Mouse (Mus musculus): ENCODE measurements around the gene Zeb2.

Gene Zeb2

DNA sequence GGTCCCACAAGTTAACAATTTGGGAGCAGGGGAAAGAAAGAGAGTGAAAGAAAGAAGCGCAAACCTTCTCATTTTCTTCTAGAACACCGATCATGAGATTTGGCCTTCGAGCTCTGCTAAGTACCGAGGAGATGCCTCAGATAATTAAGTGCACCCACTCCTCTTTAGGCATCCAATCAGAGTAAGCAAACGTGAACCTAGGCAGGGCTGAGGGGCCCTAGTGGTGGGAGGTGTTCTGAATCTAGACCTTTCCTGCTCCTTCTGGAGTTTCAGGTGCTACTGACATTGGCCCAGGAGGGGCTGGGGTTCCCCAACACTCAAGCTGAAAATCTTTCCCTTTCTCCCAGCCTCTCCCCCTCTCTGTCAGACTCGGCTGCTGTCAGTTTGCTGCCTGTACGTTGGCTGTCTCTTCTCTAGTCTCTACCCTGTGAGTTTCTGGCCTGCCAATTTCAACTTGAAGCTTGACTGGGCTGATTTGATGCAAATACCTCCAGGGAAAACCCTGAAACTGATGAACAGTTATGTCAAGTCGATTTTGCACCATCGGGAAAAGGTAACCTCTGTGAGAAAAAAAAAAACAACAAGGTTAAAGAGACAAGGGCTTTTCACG lies 20.5 kb downstream of the Zeb2 start:
- no peak for DNase-seq (ENCODE audit: low spot score)

DNA sequence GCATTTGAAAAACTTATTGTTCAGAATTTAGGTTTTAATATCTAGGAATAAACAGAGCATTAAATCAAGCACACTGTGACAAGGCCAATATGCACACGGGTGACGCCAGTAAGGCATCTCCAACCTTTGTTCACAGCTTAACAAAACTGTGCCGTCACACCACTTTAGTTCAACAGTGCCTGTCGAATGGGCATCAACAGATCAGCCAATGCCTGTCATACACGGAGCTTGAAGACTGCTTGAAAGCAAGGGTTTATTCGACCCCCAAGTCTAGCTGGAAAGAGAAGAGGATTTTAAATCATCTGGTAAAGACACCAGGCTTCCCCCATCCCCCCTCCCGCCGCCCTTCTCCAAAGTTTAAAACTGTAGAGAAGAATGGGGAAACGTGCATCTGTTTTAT lies 21.4 kb downstream of the Zeb2 start:
- no peak for DNase-seq (ENCODE audit: low spot score)

DNA sequence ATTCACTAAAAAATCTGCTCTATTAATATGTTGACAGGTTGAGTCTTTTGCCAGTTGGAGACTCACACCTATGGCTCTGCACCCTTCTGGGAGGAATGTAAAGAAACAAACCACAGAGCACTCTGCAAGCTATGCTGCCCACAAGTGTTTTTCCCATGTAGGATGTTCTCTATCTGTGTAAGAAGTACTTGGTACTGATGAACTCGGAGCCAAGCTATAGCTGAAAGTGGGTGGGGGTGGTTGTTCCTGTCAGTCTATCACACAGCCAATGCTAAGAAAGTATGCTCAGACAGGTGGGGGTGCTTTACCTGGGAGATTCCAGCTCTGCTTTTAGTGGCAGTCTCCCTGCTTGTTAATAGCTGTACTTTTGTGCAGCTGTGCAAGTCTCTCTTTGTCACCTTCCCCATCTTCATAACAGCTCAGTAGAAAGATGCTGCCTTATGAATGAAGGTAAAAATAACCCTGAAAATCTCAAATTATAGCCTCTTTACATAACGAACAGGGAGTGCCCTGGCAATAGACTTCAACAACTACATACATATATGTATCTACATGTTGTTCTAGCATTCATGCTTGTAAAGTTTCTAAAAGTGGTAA lies 22.7 kb downstream of the Zeb2 start:
- DNase-seq (ENCODE audit: low spot score): no peak

DNA sequence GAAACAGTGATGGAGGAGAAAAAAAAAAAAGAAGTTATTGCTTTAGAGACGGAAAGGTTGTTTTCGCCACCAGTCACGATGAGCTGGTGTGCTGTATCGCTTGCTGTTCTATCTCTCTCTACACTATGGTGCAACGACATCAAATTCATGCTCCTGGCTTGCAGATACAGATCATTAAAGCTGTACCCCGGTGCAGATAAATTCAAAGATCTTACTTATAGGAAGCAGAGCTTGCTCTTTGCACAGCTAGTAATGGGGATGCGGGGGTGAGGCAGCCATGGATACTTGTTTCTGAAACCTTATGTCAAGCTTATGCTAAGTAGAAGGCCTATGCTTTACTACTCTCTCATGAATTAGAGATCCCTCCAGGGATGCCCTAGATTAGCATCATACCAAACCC lies 23.7 kb downstream of the Zeb2 start:
- DNase-seq (ENCODE audit: low spot score): no peak

DNA sequence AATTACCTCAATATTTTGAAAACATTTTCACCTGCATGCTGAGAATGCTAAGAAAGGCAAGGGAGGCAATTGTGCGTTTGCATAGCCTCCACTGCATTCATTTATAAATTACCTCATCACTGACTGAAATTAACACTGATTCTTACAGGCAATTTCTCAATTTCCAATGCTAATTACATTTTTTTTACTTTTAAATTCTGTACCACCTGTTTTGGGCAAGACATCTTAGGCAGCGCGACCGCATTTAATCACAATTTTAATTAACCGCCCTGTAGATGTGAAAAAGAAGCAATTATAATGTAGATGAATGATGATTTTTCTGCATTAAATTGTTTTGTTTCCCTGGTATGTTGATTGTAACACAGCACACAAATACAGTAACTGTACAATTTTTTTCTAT lies 24.5 kb downstream of the Zeb2 start:
- no peak for DNase-seq (ENCODE audit: low spot score)

DNA sequence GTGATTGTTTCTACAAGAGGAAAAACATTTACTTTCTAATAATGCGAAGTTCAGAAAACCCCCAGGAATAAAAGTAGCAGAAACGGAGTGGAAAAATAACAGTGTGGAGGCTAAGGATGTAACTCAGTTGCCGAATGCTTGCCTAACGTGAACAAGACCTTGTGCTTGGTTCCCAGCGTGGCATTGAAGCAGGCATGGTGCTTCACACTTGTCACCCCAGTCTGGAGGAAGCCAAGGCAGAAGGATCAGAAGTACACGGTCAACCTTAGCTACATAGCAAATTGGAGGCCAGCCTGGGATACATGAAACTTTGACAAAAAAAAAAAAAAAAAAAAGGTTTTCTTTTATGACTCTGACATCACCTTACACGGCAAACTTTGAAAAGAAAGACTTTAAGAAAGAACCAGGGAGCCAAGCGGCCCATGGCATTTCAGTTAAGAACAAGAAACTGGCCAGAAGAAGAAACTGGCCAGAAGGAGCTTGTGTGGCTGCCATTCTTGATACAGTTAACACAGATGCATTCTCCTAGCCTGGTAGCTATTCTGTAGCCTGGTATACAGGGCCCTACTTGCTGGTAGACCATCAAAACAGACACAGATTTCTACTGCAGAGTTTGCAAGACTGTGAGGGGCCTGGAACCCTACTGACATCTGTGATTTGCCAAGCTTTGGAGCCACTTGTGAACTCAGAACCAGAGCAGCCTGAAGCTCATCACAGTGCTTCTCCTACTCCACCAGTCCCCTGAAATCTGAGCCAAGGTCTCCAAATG lies 26.5 kb downstream of the Zeb2 start:
- no peak for DNase-seq (ENCODE audit: low spot score)

DNA sequence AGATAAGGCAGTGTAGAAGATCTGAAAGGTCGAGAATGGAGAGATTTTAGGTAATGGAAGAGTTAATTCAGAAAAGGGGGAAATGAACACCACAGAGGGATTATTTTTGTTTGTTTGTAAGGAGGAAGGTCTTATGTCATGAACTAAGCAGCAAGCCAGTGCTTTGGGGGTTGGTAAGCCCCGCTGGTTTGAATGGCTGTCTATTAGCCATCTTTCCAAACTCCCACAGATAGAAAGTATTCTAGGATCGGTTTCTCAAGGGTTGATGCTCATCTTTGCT lies 28.0 kb downstream of the Zeb2 start:
- DNase-seq (ENCODE audit: low spot score): no peak

DNA sequence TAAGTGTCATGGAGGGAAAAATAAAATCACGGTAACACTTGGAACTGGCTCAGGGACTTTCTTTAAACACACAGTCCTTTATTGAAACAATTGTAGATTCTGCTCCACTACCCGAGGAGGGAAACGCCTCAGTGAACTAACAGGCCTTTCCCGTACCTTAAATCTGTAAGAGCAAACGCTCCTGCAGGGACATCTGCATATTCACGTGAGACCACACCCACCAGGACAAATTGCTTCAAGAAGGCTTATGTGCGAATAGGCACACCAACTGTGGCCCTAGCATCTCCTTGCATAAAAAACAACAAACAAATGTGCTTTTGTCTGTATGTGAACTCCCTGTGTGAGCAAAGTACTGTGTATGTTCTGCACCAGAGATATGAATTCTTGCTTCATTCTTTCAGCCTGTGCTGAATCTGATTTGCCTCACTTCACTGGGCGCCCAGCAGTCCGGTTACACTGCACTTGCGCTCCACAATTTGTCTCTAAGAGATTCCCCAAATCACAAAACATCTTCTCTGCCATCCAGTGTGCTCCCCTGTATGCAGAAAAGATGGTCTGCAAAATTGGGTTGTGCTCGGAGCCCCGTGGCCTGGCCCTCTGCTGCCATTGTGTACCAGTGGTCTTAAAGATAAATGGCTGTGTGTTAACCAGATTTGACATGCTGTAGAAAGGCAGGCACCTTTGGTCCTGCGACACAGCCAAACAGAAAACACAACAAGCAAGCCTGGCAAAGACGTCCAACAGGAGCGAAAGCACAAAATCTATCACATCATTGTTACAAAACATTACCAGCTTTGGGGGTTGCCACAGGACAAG lies 28.6 kb downstream of the Zeb2 start:
- no peak for DNase-seq (ENCODE audit: low spot score)

DNA sequence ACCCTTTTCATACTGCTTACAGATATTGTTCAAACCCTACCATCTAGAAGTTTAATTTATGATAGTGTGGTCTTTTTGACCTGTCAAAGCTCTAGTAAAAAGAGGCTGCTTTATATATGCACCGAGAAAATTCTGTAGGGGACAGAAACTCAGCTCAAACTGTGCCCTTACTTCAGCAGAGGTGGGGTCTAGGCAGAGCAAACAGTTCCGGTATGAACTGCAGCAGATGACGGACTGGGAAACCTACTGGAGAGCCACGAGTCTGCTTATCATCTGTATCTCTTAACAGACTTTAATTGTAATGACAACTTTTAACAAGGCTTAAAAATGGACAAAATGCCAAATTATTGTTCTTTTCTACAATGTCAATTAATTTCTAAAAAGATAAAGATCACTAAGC lies 30.0 kb downstream of the Zeb2 start:
- DNase-seq (ENCODE audit: low spot score): no peak

DNA sequence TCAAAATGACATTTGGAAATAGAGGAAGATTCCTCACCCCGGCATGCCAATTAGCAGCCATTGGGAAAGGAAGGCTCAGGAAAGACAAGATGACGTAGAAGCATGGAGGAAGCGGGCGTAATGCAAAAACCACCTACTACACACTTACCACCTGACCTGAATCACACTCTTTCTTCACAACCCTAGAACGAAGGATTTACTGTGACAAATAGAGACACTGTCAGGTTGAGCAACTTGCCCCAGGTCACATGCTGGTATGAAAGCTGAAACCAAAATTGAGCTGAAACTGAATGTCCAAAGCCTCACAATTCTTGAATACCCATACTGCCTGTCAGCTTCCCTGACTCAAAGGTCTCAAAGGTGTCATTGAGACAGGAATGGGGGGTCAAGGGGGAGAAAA lies 31.5 kb downstream of the Zeb2 start:
- DNase-seq (ENCODE audit: low spot score): no peak

DNA sequence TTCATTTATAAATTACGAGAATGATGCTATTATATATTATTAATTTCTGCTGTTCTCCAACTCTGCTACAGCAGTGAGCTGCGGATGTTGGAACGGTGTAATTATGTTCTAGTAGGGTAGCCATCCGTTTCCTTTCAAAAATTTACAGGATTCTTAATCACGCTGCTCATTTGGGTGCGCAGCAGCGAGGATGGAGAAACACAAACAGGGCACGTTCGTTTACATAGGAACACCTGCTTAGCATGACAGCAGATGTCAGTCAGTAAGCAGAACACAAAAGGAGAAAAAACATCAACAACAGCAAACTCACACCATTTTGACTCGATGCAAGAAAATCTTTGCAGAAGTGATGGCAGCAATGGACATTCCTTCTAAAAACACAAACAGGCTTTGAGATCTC lies 34.2 kb downstream of the Zeb2 start:
- no peak for DNase-seq (ENCODE audit: low spot score)

DNA sequence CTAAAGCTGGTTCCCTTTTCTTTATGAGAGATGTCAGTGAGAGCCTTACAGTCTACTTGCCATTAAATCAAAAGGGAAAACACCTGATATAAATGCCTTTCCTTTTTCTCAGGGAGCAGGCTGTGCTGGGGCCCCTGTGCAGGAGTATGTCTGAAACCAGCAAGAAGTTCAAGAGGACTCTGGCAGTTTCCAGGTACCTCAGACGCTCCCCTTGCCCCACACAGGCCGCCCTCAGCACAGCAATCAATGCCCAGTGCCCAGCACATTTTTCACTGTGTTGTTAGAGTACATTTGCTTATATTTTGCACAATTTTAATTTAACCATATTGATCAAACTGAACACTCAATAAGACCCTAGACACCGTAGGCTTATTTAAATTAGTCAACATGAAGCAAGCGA lies 35.6 kb downstream of the Zeb2 start:
- DNase-seq (ENCODE audit: low spot score): no peak

DNA sequence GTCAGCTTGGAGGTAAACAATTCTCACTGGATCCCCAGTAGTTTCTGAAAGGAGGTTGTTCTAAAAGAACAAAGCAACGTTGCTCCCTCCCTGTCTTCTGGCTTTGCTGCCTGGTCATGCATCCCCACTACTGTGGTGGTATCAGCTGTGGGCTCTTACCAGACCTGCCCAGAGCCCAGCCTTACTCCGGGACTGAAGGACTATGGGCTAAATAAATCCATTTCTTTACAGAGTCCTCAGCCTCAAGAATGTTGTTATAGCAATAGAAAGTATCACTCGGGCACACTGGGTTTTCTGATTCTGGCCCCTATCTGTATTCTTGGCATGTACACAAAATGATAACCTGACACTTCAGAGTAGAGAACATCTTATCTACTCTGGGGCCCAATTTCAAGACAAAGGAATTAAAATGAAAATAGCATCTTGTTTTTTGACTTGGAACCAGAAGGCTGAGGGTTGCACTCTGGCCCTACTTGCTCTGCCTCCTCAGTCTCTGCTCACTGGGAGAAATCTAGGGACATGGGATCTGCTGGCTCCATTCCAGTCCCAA lies 39.2 kb downstream of the Zeb2 start:
- no peak for DNase-seq (ENCODE audit: low spot score)

DNA sequence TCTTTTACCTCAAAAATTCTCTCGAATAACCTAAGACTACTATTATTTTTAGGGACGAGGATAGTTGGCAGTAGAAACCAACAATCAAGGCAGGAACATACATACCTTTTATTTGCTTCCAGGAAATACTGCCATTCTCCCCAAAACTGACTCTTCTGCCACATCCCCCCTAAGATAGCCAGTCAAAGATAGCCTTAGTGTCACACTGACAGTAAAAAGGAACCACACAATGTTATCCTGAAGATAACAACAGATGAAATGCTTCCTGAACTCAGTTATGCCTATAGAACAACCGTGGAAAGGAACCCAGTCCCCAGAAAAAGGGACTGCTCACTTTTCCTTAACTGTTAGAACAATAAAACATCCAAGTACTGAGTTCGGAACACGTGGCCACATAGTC lies 39.8 kb downstream of the Zeb2 start:
- no peak for DNase-seq (ENCODE audit: low spot score)

DNA sequence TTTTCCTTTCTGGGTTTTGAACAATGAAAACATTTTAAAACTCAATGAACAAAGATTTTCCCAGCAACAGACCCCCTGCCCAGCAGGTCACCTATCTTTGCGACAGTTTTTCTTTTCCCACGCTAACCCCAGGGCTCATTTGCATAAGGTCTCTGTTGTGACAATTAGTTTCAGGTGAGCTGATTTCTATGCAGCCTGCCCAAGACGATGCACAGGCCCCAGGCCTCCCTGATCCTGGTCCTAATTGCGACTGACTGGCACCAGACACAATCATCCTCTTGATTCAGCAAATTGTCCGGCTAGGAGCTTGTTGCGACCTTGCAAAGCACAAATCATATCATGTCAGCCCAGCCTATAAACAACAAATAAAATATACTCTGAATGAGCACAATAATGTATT lies 44.2 kb downstream of the Zeb2 start:
- DNase-seq (ENCODE audit: low spot score): no peak

DNA sequence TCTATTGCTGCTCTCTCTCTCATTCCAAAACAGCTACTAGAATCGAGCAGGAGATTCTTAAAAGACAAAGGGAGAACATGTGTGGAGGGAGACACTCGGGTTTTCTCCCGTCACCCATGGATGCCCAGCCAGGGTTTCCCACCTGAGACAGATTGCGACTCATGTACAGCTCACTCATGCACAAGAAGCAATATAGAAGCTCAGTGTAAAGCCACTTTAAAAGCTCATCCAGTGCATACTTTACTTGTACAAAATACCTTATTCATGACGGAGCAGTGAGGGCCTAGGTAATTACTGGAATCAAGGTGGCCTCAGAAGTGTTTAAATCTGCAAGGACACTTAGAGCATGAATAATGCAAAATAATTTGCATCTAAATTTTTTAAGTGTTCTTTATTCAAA lies 45.9 kb downstream of the Zeb2 start:
- DNase-seq (ENCODE audit: low spot score): no peak

DNA sequence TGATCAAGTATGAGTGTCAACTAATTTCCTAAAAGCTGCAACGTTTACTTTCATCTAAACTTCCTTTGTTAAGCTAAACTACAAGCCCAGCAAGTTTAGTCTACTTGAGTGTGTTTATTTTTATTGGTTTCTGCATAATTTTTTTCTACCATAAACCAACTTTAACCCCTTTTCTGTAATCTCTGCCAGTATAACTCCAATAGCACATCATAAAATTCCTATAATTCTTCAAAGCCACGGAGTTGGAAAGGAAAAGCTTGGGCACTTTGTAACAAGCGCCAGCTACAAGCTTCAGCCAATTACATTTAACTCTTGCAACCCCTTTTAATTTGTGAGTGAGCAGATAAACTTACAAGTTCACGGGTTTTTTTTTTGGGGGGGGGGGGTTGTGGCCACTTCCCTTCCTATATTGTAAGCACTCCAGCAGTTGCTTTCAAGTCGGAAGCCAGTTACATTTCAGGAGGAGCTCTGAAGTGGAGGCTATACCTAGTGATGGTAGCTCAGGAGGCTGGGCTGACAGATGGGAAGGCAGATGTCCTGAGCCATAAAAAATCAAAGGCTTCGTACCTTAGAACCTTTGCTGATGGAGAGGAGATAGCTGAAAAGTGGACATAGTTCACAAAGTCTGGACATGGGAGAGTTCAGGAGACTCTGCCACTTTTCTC lies 46.5 kb downstream of the Zeb2 start:
- DNase-seq (ENCODE audit: low spot score): no peak

DNA sequence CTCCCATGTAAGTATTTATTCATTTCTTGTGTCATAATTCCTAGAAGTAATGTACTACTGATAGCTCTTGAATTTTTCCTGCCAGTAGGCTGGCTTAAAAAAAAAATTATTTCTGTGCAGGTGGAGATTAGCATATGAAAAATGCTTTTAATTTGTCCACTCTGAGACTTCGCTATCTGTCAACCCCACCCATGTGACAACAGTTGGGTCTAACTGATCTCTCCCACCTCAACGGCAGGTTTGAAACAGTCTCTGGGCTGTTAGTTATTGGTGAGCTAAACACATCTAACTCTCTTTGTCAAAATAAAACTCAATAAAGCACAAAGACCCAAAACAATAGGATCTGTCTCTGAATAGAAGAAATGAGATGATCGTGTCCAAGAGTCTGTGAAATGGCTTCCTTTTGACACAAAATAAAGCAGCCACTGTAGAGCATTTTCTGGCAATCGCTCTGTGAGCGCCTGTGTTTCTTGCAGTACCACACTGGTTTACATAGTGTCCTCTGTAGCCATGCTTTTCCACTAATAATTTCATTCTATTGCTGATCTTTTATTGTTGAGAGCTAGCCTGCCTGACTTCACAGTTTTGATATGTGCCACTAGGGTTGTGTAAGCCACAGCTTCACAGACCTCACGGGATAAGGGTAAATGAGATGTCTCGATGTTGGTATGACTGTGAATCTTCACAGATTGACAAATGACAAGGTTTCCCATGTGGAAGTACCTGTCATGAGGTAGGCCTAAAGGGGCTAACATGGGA lies 48.2 kb downstream of the Zeb2 start:
- DNase-seq (ENCODE audit: low spot score): no peak

DNA sequence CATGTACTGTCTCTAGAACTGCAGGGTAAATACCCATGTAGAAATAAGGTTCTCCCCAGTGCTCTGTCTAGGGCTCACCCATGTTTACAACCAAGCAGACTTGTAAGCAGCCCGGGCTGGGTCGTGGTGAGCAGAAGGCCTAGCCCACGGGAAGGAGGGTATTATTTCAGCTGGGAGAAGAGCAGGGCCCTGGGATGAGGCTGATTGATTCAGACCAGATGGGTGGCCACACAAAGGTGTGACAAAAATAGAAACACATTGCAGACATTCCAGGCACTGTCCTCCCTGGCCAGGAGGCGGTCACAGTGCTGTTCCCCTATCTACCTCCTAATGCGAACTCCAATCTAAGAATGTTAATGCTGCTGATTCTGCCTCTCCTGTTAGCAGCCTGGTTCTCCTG lies 50.1 kb downstream of the Zeb2 start:
- no peak for DNase-seq (ENCODE audit: low spot score)

DNA sequence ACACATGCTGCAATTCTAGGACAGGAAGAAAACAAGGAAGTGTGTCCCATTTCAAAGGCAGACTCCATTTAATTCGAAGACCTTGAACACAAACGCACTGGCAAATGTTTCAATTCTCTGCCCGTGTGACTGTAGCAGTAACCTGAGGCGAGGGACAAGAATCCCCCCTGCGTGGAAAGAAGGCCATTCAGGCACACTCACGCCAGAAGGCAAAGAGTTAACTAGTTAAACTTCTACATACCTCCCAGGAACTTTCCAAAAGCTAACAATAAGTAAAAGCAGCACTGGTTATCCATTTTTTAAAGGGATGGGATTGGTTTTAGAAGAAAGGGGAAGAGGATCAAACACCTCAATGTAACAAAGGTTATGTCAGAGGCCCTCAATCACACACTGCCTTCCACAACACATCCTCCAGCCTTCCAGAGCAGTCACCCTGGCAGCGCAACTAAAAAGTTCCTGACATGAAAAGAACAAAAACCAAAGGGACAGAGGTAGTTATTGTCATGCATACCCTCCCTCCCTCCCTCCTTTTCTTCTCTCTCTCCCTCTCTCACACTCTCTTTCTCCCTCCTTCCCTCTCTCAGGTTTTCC lies 53.8 kb downstream of the Zeb2 start:
- no peak for DNase-seq (ENCODE audit: low spot score)

DNA sequence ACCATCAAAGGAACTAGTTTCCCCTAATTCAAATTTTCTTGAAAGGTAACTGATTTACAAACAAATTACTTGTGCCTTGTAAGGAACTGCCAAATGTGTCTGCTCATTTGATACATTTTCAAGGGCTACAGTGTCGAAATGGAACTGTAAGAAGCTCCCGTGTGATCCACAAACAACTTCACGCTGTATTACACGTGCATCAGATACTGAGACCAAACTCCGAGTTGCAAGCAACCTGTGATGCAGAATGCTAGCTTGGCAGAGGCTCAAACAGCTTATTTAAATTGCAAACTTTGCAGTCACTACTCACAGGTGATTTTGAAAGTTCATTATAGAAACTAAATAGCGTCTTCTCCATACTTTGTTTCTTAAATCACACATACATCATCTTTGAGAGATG lies 55.1 kb downstream of the Zeb2 start:
- no peak for DNase-seq (ENCODE audit: low spot score)
